ENCODE assay signal across 27 mouse cellular contexts in the genomic region with DNA sequence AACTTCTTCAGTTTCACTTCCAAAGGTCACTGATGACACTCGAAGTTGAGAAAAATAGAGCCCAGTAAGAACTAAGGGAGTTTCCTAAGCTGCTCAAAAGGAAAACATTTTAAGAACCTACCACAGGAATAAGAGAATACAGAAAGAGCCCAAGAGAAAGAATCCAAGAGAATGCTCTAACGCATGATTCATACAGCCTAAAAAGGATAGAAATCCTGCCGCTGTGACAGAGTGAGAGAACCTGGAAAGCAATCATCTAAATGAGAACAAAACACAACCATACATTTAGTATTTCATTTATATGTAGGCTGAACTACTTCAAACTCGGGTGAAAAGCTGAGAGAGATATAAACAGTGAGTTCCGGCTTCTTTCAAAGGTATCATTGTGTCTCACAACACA.
"Had no signal": no experiment of that assay in that cellular context is flagged by ENCODE, and none has a peak within 500 bp of the region (broad histone marks: within the 10 kb centered on the region; RNA-seq: fewer than 3 reads in every experiment).

No protein-coding gene starts in this region.

- H3K27ac ChIP-seq: embryonic facial prominence, embryonic 10.5 days; embryonic facial prominence, embryonic 12.5 days; embryonic facial prominence, embryonic 13.5 days; embryonic facial prominence, embryonic 15.5 days; forebrain, embryonic 10.5 days; forebrain, embryonic 12.5 days; forebrain, embryonic 13.5 days; forebrain, embryonic 15.5 days; gastrocnemius, adult 2 months; heart, adult 2 months; heart, embryonic 10.5 days had no signal

- ATAC-seq: forebrain, embryonic 13.5 days; forebrain, embryonic 14.5 days; forebrain, embryonic 15.5 days; forebrain, embryonic 16.5 days; forebrain, postnatal 0 days had no signal

- DNase-seq: cerebellum, adult 9-11 months; cerebellum, postnatal 10 days; cerebellum, postnatal 14 days; cerebellum, postnatal 25 days; cerebellum, postnatal 36 days; embryo, embryonic 11 days; forebrain, postnatal 0 days; gastrocnemius, adult 2 months; gastrocnemius, postnatal 10 days; gastrocnemius, postnatal 14 days; gastrocnemius, postnatal 25 days; gastrocnemius, postnatal 36 days; heart, adult 11 months; heart, adult 18-20 months; heart, adult 2 months had no signal

- H3K4me1 ChIP-seq: embryonic facial prominence, embryonic 12.5 days; embryonic facial prominence, embryonic 15.5 days; forebrain, embryonic 12.5 days; forebrain, embryonic 13.5 days; forebrain, embryonic 15.5 days; heart, embryonic 10.5 days had no signal

- H3K4me3 ChIP-seq: embryonic facial prominence, embryonic 10.5 days; embryonic facial prominence, embryonic 12.5 days; embryonic facial prominence, embryonic 13.5 days; embryonic facial prominence, embryonic 15.5 days; erythroblast, embryonic 14.5 days; forebrain, embryonic 10.5 days; forebrain, embryonic 12.5 days; forebrain, embryonic 13.5 days; forebrain, embryonic 15.5 days; gastrocnemius, adult 2 months; heart, adult 2 months; heart, embryonic 10.5 days had no signal
